Mouse (Mus musculus) E14TG2a.4 (cell line): ENCODE data around the gene Tlk2.

Experiments
- CTCF ChIP-seq: conservative IDR thresholded peaks from 2 replicates; pipeline ENCODE4 v1.5.1; 2014; ENCODE audit warnings: low read length
- POU5F1 ChIP-seq: IDR thresholded peaks from 2 replicates; pipeline ENCODE4 v1.6.1; 2014; ENCODE audit warnings: low read length, borderline replicate concordance

DNA sequence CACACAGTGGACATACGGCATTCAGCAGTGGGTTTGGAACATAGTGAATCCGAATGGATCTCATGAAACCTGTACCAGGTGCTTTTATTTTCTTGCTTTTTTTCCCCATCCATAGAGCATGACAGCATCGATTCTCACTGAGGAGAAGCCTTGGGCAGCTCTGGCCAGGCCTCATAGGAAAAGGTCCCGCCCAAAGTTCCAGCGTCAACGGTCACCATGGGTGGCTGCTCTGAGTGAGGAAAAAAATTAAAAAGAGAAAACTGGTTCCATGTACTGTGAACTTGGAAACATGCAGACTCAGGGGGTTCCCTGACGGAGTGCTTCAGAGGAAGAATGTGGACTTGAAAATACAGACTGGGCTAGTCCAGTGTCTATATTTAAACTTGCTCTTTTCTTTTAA lies 102.7 kb downstream of the Tlk2 start:
- TF ChIP-seq CTCF (no peak), POU5F1 (no peak)
